ENCODE assay signal across 8 mouse cellular contexts in genomic region chr2:121866071-121866601, GRCm38 (mm10). TPM values are rescaled to one million over a fixed set of nuclear protein-coding genes. Genes with fewer than 3 reads are reported as not detected.
DNase-seq lines count a peak whose midpoint lies in the region; ATAC-seq and TF ChIP-seq lines count a peak whose summit lies in the region.

No protein-coding gene starts in this region.

- no peaks in the 10 kb centered on the region for H3K9me3 ChIP-seq in forebrain, postnatal 0 days (ENCODE audit: low read length)
- H3K9me3 ChIP-seq in liver, embryonic 11.5 days (ENCODE audit: control insufficient read depth, low read length), result no peaks in the 10 kb centered on the region

- no peaks in the 10 kb centered on the region for H3K27me3 ChIP-seq in forebrain, postnatal 0 days (ENCODE audit: insufficient read depth, low read length)
- no peaks in the 10 kb centered on the region for H3K27me3 ChIP-seq in liver, embryonic 11.5 days (replicated peaks; ENCODE audit: control insufficient read depth, insufficient read depth, low read length)

- peak overlapping the region; percentile 90 for H3K4me3 ChIP-seq in gastrocnemius, adult 2 months
- peak overlapping the region; percentile 97 for H3K4me3 ChIP-seq in forebrain, postnatal 0 days (ENCODE audit: low read depth, low read length)
- peak overlapping the region; percentile 90 for H3K4me3 ChIP-seq in liver, embryonic 11.5 days (ENCODE audit: low read depth, low read length)

- peak; percentile 47 for ATAC-seq in forebrain, postnatal 0 days
- no peak for ATAC-seq in liver, embryonic 11.5 days (replicated peaks; ENCODE audit: low FRiP score)

- peak overlapping the region; percentile 77 for H3K4me2 ChIP-seq in forebrain, postnatal 0 days (ENCODE audit: low read depth)
- peak overlapping the region; percentile 94 for H3K4me2 ChIP-seq in liver, embryonic 11.5 days

- H3K27ac ChIP-seq in gastrocnemius, adult 2 months, result peak overlapping the region; percentile 77
- peak overlapping the region; percentile 96 for H3K27ac ChIP-seq in forebrain, postnatal 0 days (ENCODE audit: low read depth, low read length)
- peak overlapping the region; percentile 48 for H3K27ac ChIP-seq in liver, embryonic 11.5 days (ENCODE audit: low read depth, low read length)

- intact Hi-C loops in gastrocnemius, adult 2 months (cut with DNase I), result no loop called here
- intact Hi-C loops in gastrocnemius, postnatal 14 days (cut with DNase I; ENCODE audit: low total_unique reads), result no loop called here

- peaks cover 9% of the 10 kb centered on the region for H3K4me1 ChIP-seq in forebrain, postnatal 0 days (ENCODE audit: insufficient read depth)
- H3K4me1 ChIP-seq in liver, embryonic 11.5 days (replicated peaks; ENCODE audit: control insufficient read depth, insufficient read depth, low read length), result peaks cover 9% of the 10 kb centered on the region; the same call in 1 of the 2 replicates

- no peak for TF ChIP-seq CTCF in gastrocnemius, adult 2 months (IDR thresholded peaks at IDR 0.05)
- no peak for TF ChIP-seq CTCF in forebrain, postnatal 0 days (IDR thresholded peaks at IDR 0.05; ENCODE audit: low read depth)

- H3K9ac ChIP-seq in forebrain, postnatal 0 days, result peak overlapping the region; percentile 78
- peak overlapping the region; percentile 81 for H3K9ac ChIP-seq in liver, embryonic 11.5 days (ENCODE audit: low read depth, low read length)

- no peaks in the 10 kb centered on the region; the same call in 1 of the 2 replicates for H3K36me3 ChIP-seq in forebrain, postnatal 0 days (ENCODE audit: insufficient read depth)
- H3K36me3 ChIP-seq in liver, embryonic 11.5 days (ENCODE audit: control insufficient read depth, insufficient read depth, low read length), result no peaks in the 10 kb centered on the region

- no peak for DNase-seq in gastrocnemius, adult 2 months
- no peak for DNase-seq in gastrocnemius, postnatal 14 days
- DNase-seq in adrenal gland, postnatal 25 days, result peak; percentile 3
- peak; percentile 83 for DNase-seq in forebrain, postnatal 0 days
- peak; percentile 22 for DNase-seq in kidney, adult 9 months
- DNase-seq in liver, embryonic 11.5 days (ENCODE audit: low spot score), result no peak
- peak; percentile 80 for DNase-seq in naive thymus-derived CD4-positive, alpha-beta T cell, adult 2 months (ENCODE audit: low read depth)
- DNase-seq in thymus, postnatal 25 days, result peak; percentile 28

- under 1% methylated on average over 18 of the region's 18 CpGs for WGBS in forebrain, postnatal 0 days
- 7% methylated on average over 18 of the region's 18 CpGs for WGBS in liver, embryonic 11.5 days

RNA-seq across cellular contexts. Expression of gene Casc4, which starts 0.6 kb away (rescaled TPM):
- total RNA-seq in gastrocnemius, adult 2 months (2021), result 1 to 10 TPM; 7.4 to 9.9 TPM
- total RNA-seq in gastrocnemius, postnatal 14 days (2021), result 10 to 100 TPM; 16.9 to 22.4 TPM
- total RNA-seq in adrenal gland, postnatal 25 days (2021), result 38.2 and 45.9 TPM in 2 replicates
- 116 and 135 TPM in 2 replicates for total RNA-seq in forebrain, postnatal 0 days (2014; rRNA removed)
- polyA plus RNA-seq in forebrain, postnatal 0 days (2015; fragmentation: Nextera tagmentation; extraction: Ambion mirVana), result 21.3 and 44.7 TPM in 2 replicates
- polyA plus RNA-seq in liver, embryonic 11.5 days (2014; fragmentation: Nextera tagmentation; extraction: Ambion mirVana), result 20.4 and 21.6 TPM in 2 replicates

RNA-seq across cellular contexts. Expression of gene Frmd5, which starts 59.2 kb away (rescaled TPM):
- total RNA-seq in gastrocnemius, adult 2 months (2021), result under 1 TPM in 1 of 2 experiments, not detected in 1; 0.18 TPM
- total RNA-seq in gastrocnemius, postnatal 14 days (2021), result under 1 TPM; 0.33 to 0.38 TPM
- 185 and 208 TPM in 2 replicates for total RNA-seq in adrenal gland, postnatal 25 days (2021)
- 53.3 and 54.3 TPM in 2 replicates for total RNA-seq in forebrain, postnatal 0 days (2014; rRNA removed)
- polyA plus RNA-seq in forebrain, postnatal 0 days (2015; fragmentation: Nextera tagmentation; extraction: Ambion mirVana), result 10.3 and 15.7 TPM in 2 replicates
- 0.55 and 0.96 TPM in 2 replicates for polyA plus RNA-seq in liver, embryonic 11.5 days (2014; fragmentation: Nextera tagmentation; extraction: Ambion mirVana)

Comparison
In these comparisons a context has a peak if more than half of its experiments do, and no peak if none do; other contexts are left out.
1. DNase-seq: peak in adrenal gland, postnatal 25 days (single experiment), forebrain, postnatal 0 days (single experiment), kidney, adult 9 months (single experiment), naive thymus-derived CD4-positive, alpha-beta T cell, adult 2 months (single experiment) and thymus, postnatal 25 days (single experiment); none in gastrocnemius, adult 2 months (single experiment), gastrocnemius, postnatal 14 days (single experiment) and liver, embryonic 11.5 days (single experiment).
2. RNA of gene Frmd5, which starts 59.2 kb away (total RNA-seq): 185 to 208 TPM in adrenal gland, postnatal 25 days and 53.3 to 54.3 TPM in forebrain, postnatal 0 days; 0.33 to 0.38 TPM in gastrocnemius, postnatal 14 days and 0.18 TPM in gastrocnemius, adult 2 months; every median in the first group is over 10 times any median in the second.
3. Peak in every context shown above with its lines, with median percentiles within 50 percentile points of each other: H3K27ac ChIP-seq and H3K4me3 ChIP-seq.